Mouse (Mus musculus) forebrain, embryonic 16.5 days (tissue): Measurements from ENCODE around the gene Colca2. TPM values are rescaled to one million over a fixed set of nuclear protein-coding genes. Genes with fewer than 3 reads are reported as not detected.

Source experiments
- ATAC-seq: fragments of 200-750 bp; cut with Nextera tagmentation; 2 replicates; pipeline ENCODE4 v1.8.0; 2017; ENCODE audit warnings: mild to moderate bottlenecking, moderate library complexity
- H3K27ac ChIP-seq: fragments of 300-500 bp; sonication (generic); 2 replicates; pipeline ENCODE4 v1.5.1; 2014; ENCODE audit warnings: low read length, control low read depth
- H3K27me3 ChIP-seq: fragments of 300-500 bp; sonication (generic); replicated peaks from 2 replicates; pipeline ENCODE4 v1.6.1; 2014; ENCODE audit warnings: low read length; ENCODE audit not compliant: control insufficient read depth, insufficient read depth
- H3K36me3 ChIP-seq: fragments of 300-500 bp; sonication (generic); 2 replicates; pipeline ENCODE4 v1.6.1; 2014; ENCODE audit not compliant: control insufficient read depth, insufficient read depth
- H3K4me1 ChIP-seq: fragments of 300-500 bp; sonication (generic); replicated peaks from 2 replicates; pipeline ENCODE4 v1.6.1; 2014; ENCODE audit warnings: low read length; ENCODE audit not compliant: control insufficient read depth, insufficient read depth
- H3K4me2 ChIP-seq: fragments of 300-500 bp; sonication (generic); 2 replicates; pipeline ENCODE4 v1.6.1; 2014; ENCODE audit warnings: mild to moderate bottlenecking, low read length, control low read depth
- H3K4me3 ChIP-seq: fragments of 300-500 bp; sonication (generic); replicated peaks from 2 replicates; pipeline ENCODE4 v1.5.1; 2014; ENCODE audit warnings: mild to moderate bottlenecking, low read length, control low read depth
- H3K9ac ChIP-seq: fragments of 300-500 bp; sonication (generic); replicated peaks from 2 replicates; pipeline ENCODE4 v1.6.1; 2014; ENCODE audit warnings: low read depth, low read length, control low read depth
- H3K9me3 ChIP-seq: fragments of 300-500 bp; sonication (generic); 2 replicates; pipeline ENCODE4 v1.6.1; 2016; ENCODE audit warnings: low read length; ENCODE audit not compliant: control insufficient read depth
- WGBS: fragments of 180-500 bp; shearing (Covaris S2); extraction: QIAGEN DNeasy Blood & Tissue Kit; methylation state at CpG from one replicate; pipeline ENCODE4 v1.1.7; 2014; 5-methylcytosine and 5-hydroxymethylcytosine counted together
- polyA plus RNA-seq: library from polyadenylated mRNA; unstranded; fragments of >200 nt; fragmentation: Nextera tagmentation; extraction: Ambion mirVana; gene quantifications from 2 replicates; pipeline ENCODE4 v1.2.1, GENCODE M21; 2015

Colca2 gene
- polyA plus RNA-seq, 1 experiment from 2014 or later, result 0.61 TPM

GRCm38 (mm10) chr9:51232163-51232562, 46.2 kb downstream of the Colca2 start:
- Histone ChIP-seq H3K27me3 (no peaks in the 10 kb centered on the region), H3K9ac (no peak overlapping the region), H3K4me3 (no peak overlapping the region), H3K36me3 (no peaks in the 10 kb centered on the region), H3K27ac (no peak overlapping the region), H3K4me1 (no peaks in the 10 kb centered on the region), H3K9me3 (no peaks in the 10 kb centered on the region), H3K4me2 (no peak overlapping the region)
- WGBS, result 97% methylated on average over 8 of the region's 8 CpGs
- no peak for ATAC-seq

DNA sequence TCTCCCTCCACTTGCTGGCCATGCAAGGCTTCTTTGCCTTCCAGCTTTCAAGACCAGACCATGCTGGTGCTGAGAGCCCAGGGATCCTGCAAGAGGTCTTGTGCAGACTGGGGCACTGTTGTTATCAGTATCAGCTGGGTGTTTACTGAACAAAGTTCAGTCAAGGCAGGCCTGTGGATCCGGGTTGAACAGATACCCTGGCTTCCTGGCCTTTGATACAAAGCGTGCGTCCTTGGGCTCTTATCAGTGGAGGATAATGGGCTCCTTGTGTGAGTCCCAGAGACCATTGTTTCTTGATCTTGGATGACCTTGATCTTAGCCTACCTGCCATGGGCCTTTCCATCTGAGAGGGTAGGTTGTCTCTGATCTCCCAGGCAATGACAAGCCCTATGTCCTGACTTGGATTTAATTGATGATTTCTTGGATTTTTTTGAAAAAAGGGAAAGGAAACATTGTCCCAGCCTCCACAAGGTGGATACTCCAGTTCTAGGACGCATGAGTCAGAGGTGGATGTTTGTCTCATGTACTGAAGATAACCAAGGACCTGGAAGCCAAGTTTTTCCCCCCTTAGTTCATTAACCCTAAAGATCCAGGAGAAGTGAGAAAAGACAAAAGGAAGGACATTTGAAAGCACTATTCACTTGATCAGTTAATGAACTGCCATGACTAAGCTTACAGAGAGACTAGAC, 47.5 kb downstream of the Colca2 start:
- Histone ChIP-seq H3K9ac (no peak overlapping the region), H3K27ac (no peak overlapping the region), H3K4me2 (no peak overlapping the region), H3K36me3 (no peaks in the 10 kb centered on the region), H3K4me3 (no peak overlapping the region), H3K9me3 (no peaks in the 10 kb centered on the region), H3K27me3 (no peaks in the 10 kb centered on the region), H3K4me1 (no peaks in the 10 kb centered on the region)
- ATAC-seq, result no peak
- 79% methylated on average over 4 of the region's 4 CpGs for WGBS

DNA sequence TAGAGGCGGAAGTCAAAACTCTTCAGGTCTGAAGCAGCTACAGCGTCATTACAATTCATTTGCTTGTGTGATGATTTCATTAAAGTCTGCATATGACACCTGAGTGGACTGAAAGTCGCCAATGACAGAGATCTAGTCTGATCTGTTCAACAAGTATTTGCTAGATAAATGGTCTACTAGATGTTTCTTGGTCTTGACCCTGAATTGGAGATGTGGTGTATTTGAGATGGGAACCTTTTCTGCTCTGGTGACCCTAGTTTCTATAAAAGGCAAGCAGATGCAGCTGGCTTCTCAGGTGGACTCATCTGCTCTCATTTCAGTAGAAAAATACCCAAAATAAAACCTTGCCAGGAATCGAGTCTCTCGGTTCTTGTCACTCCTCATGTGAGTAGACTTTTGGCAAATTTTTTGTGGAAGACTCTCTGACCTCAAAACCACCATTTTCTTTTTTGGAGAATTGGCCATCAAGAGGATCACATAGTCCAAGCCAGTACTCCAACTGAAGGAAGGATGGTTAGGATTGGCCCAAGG, 52.7 kb downstream of the Colca2 start:
- Histone ChIP-seq H3K27me3 (no peaks in the 10 kb centered on the region), H3K27ac (no peak overlapping the region), H3K4me2 (no peak overlapping the region), H3K9ac (no peak overlapping the region), H3K4me1 (no peaks in the 10 kb centered on the region), H3K4me3 (no peak overlapping the region), H3K36me3 (no peaks in the 10 kb centered on the region), H3K9me3 (no peaks in the 10 kb centered on the region)
- 86% methylated on average over 5 of the region's 5 CpGs for WGBS
- no peak for ATAC-seq

Other genes with a start within 250 kb of the Colca2 start
- not detected in 2 replicates for gene Btg4, start 217.7 kb downstream of the Colca2 start, polyA plus RNA-seq
- gene Layn, start 201.5 kb downstream of the Colca2 start, polyA plus RNA-seq, result 1.3 and 3.1 TPM in 2 replicates
- gene 4833427G06Rik, start 176.5 kb downstream of the Colca2 start, polyA plus RNA-seq, result 0.22 and 1.2 TPM in 2 replicates
- gene Gm32742, start 113.1 kb downstream of the Colca2 start, polyA plus RNA-seq, result 0.03 and 0.05 TPM in 2 replicates
- not detected in 2 replicates for gene Pou2af1, start 64.9 kb downstream of the Colca2 start, polyA plus RNA-seq
- gene 1810046K07Rik, start 50.3 kb upstream of the Colca2 start, polyA plus RNA-seq, result not detected in 2 replicates